Mouse (Mus musculus): ENCODE measurements around the gene Ewsr1. TPM values are rescaled to one million over a fixed set of nuclear protein-coding genes. Genes with fewer than 3 reads are reported as not detected.
A peak's percentile ranks its signal among the peaks of the same experiment; 100 is the strongest.
"Not testable (repeated sequence)": the region's sequence is repeated elsewhere in the genome, so short reads cannot be mapped to it uniquely, and the experiment has no call there.

The Ewsr1 gene
- total RNA-seq, 2 experiments from 2014 or later, result 333 to 394 TPM

DNA sequence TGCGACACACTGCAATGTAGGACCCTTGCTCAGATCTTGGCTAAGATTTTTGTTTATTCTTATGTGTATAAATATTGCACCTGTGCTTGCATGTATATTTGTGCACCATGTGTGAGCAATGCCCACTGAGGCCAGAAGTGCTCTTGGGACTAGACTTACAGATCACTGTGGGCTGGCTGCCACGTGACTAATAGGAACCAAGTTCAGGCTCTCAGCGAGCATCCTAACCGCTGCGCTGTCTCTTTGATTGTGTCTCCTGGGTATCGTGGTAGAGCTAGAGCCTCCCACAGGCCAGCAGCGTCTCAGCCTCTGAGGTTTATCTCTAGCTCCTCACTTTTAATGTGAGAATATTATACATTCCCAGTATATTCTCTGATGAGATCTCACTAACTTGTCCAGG is 14.6 kb upstream of the Ewsr1 start:
- no peak for DNase-seq (ENCODE audit: low spot score in 2 of 2)
- Histone ChIP-seq H3K27ac (no peak overlapping the region), H3K4me3 (no peak overlapping the region)
- TF ChIP-seq CTCF (conservative IDR thresholded peaks at IDR 0.05), result no peak

DNA sequence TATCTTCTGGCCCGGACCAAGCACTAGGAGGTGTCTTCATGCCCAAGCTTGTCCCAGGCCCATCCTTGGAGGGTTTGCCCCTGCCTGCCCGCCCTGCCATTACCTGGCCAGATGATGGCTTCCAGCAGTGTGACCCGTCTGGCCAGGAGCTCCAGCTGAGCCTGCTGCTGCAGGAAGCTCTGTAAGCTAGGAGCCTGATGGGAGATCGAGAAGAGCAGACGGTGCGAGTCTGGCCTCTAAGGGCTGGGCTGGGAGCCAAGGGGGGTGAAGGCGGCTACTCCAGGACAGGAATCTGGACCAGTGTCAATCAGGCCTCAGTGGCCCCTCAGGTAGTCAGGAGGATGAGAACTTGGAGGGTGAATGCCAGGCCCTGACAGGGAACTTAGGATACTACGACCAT is 10.4 kb upstream of the Ewsr1 start:
- no peak for TF ChIP-seq CTCF (conservative IDR thresholded peaks at IDR 0.05)
- Histone ChIP-seq H3K4me3 (no peak overlapping the region), H3K27ac (no peak overlapping the region)
- no peak for DNase-seq (ENCODE audit: low spot score in 2 of 2)

DNA sequence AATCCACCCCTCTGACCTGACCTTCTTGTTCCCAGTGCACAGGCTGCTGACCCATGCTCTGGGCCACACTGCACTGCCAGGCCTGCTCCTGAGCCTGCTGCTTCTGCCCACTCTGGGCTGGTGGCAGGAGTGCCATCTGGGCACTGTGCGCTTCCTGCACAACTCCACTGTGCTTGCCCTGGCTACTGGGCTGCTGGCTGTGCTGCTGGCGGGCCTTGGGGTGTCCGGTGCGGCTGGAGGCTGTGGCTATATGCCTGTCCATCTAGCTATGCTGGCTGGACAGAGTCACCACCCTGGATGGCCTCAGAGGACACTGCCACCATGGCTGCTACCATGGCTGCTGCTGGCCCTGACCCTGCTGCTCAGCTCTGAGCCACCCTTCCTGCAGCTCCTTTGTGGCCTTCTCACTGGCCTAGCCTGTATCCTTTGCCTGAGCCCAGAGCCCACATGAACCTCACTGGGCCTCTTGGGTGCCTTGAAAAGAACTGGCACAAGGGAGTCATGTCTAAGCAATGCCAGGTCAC is 5.0 kb upstream of the Ewsr1 start:
- no peak overlapping the region for H3K27ac ChIP-seq
- no peak overlapping the region for H3K4me3 ChIP-seq
- DNase-seq (ENCODE audit: low spot score in 2 of 2), result no peak
- no peak for TF ChIP-seq CTCF (conservative IDR thresholded peaks at IDR 0.05)

DNA sequence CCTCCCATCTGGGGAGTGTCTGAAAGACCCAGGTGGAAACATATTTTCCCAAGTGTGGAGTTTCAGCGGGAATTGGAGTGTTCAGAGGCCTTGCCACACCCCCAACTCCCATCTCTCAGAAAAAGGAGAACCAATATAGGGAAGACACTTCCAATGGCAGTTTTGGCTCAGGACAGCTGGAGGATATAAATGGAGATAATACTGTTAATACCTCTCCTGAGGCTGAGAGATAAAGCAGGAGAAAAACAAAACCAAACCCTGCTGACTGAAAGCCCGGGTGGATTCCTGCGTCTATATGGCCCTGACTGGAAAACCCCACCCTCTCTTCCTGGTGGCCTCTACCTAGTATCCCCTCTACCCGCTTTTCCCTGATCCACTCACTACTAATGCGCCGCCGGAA is 3.3 kb upstream of the Ewsr1 start:
- no peak overlapping the region for H3K4me3 ChIP-seq
- H3K27ac ChIP-seq, result no peak overlapping the region
- no peak for DNase-seq (ENCODE audit: low spot score in 2 of 2)
- TF ChIP-seq CTCF (conservative IDR thresholded peaks at IDR 0.05), result no peak

DNA sequence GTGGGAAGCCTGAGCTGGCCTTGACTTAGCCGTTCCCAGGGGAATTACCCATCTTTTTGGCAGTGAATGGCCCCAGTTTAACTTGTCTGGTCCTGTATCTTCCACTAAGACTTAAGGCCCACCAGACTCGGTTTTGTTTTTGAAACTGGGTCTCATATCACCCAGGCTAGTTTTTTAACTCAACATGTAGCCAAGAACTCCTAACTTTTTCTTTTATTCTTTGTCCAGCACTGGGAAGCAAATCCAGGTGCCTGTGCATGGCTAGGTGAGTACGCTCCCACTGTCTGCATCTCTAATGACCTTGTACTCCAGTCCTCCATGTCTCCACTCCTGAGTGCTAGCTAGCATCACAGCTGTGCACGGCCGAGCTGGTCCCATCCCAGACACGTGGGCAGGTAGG is 2.6 kb upstream of the Ewsr1 start:
- Histone ChIP-seq H3K4me3 (no peak overlapping the region), H3K27ac (no peak overlapping the region)
- DNase-seq (ENCODE audit: low spot score in 2 of 2), result no peak
- TF ChIP-seq CTCF (conservative IDR thresholded peaks at IDR 0.05), result no peak

DNA sequence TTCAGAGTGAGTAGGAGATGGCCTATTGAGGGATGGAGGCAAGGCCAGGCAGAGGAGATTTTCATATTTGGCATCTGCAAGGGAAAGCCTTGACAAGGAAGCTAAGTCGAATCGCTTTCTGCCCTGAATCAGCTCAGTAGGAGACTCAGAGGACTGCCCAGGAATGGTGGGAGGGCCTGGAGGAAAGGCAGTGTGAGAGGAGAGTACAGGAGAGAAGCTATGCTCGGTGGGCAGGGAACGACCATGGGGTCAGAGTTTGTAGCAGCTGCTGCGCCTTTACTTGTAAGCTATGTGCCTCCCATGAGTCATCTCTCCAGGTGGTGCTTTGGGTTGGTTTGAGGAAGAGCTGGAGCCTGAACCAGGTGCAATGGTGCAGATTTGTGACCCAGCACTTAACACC is 1.7 kb upstream of the Ewsr1 start:
- H3K27ac ChIP-seq, result peak overlapping the region; percentile 32; the same call in 1 of the 2 replicates
- H3K4me3 ChIP-seq, result no peak overlapping the region; the same call in 1 of the 2 replicates
- no peak for TF ChIP-seq CTCF (conservative IDR thresholded peaks at IDR 0.05)
- DNase-seq (ENCODE audit: low spot score in 2 of 2), result no peak

DNA sequence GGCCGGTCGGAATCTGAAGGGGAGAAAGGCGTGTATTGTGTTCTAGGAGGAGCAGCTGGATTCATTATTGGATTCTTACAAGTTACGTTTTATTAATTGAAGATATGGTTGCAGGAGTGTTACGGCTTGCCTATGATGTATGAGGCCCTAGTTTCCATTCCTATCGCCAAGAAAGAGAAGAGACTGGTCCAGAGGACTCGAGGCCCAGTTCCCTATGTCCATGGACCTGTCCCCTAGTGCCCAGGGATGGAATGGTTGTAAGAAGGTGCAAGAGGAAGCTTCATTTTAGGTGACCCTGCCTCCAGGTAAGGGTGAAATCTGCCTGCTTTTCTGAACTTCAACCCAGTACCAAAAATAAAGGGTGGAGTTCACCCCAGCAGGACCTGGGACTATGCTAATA is 1.2 kb upstream of the Ewsr1 start:
- no peak for DNase-seq (ENCODE audit: low spot score in 2 of 2)
- peak overlapping the region; percentile 100 for H3K27ac ChIP-seq
- peak overlapping the region; percentile 94 for H3K4me3 ChIP-seq
- peak; percentile 36 for TF ChIP-seq CTCF (conservative IDR thresholded peaks at IDR 0.05)

DNA sequence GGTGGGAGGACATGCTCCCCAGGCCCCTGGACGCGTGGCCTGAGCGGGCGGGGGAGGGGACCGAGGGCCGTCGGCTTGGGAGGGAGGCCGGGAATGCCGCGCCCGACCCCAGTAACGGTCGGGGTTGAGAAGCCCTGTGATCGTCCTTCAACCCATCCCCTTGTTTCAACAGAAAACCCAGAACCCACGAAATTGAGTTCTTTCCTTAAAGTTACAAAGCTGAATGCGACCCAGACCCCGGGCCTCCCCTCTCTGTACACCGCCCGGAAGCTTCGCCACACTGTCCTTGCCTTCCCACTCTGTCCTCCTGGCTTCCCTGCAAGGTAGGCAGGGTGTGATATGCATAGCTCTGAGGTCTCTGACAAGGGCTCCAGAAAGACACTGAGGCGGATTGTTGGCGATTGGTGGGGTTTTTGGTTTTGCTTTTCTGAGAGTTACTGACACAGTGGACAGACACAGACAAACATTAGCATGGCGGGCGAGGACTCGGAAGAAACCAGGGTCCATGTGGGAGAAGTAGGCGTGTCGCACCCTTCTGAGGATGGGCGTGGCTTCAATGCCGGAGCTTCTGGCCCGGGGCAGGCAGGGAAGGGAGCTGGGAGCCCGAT is 614 bp upstream of the Ewsr1 start:
- Histone ChIP-seq H3K4me3 (peak overlapping the region; percentile 94), H3K27ac (peak overlapping the region; percentile 100)
- DNase-seq (ENCODE audit: low spot score in 2 of 2), result peak; percentile 72 to 79
- no peak for TF ChIP-seq CTCF (conservative IDR thresholded peaks at IDR 0.05)

DNA sequence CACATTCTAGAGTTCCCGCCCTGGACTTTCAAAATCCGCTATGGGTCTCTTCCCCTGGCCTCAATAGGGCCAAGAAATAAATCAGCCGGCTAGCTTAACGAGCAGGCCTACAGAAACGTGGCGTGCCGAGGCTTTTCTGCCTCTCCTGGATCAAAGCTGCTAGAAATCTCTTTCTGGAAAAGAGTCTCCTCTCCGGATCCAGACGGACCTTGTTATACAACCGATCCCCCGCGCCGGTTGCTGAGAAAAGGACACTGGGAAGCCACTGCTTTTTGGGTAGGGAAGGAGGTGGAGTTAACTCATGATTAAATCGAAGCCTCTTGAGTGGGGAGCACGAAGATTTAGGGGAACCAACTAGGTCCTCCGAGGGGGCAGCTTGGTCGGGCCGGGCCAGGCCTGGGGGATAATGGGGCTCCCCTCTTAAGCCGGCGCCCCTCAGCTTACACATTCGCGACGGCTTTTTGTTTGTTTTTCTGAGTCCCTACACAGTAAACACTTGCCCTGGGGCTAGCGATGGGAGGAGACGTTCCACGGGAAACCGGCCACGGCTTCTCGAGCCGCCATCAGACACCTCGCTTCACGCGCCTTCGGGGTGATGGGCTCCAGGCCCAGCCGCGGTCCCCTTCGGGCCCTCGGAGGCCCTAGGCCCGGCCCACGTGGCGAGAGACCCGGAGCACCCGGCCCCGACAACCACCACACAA is 881 bp downstream of the Ewsr1 start:
- peak overlapping the region; percentile 100 for H3K27ac ChIP-seq
- no peak for TF ChIP-seq CTCF (conservative IDR thresholded peaks at IDR 0.05)
- DNase-seq (ENCODE audit: low spot score in 2 of 2), result peak; percentile 66 to 69

DNA sequence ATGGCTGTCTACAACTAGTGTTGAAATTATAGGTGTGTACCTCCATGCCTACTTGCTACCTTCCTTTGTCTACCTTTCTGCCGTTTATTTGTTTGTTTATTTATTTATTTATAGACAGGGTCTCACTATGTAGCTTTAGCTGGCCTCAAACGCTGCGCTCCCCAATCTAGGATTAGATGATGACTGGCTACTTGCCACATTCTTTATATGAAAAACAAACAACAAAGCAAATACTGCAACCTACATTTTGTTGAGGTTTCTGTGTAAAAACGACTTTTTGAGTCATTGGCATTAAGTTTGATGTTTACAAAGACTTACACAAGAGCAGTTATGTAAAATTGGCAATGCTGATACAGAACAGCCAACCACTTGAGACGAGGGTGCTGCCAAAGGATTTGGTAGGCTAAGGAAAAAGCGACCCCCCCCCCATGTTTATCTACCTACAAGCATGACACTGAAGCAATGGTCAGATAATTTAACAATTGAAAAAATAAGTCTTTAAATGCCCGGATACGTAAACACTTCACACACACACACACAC is 2.5 kb downstream of the Ewsr1 start:
- no peak for DNase-seq (ENCODE audit: low spot score in 2 of 2)
- TF ChIP-seq CTCF (conservative IDR thresholded peaks at IDR 0.05), result no peak
- H3K4me3 ChIP-seq, result peak overlapping the region; percentile 39
- peak overlapping the region; percentile 62; the same call in 1 of the 2 replicates for H3K27ac ChIP-seq

More for the DNA sequence above, 881 bp downstream of the Ewsr1 start:
- peak overlapping the region; percentile 94 for H3K4me3 ChIP-seq

DNA sequence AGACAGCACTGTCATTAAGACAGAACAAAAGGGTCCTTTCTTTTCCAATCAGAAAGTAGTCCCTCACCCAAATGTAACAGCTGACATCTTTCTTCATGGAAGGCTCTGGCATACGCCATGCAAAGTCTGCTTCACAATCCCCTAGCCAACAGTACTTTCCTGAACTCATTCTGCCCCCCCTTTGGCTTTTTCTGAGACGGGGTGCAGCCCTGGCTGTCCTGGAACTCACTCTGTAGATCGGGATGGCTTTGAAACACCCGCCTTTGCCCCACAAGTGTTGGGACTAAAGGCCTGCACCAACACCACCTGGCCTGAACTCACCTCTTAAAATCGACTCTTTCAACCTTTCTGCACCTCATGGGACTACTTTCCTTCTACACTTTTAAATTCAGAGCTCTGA is 3.2 kb downstream of the Ewsr1 start:
- Histone ChIP-seq H3K27ac (peak overlapping the region; percentile 62; the same call in 1 of the 2 replicates), H3K4me3 (peak overlapping the region; percentile 39)
- TF ChIP-seq CTCF (conservative IDR thresholded peaks at IDR 0.05), result no peak
- DNase-seq (ENCODE audit: low spot score in 2 of 2), result no peak

DNA sequence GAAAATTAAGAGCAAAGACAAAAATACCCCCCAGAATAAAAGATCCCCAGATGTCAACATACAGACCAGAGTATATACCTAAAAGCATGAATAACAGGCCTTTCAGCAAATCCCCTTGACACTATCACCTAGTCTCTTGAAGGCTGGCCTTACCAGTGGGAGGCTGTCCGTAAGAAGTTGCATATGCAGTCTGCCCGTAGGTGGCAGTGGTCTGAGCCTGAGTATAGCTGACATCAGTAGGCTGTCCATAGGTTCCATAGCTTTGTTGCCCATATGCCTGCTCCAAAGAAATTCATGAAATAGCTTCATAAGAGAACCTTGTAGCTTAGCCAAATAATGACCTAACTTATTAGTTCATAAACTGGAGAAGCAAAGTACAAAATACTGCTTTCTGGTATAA is 7.4 kb downstream of the Ewsr1 start:
- TF ChIP-seq CTCF (conservative IDR thresholded peaks at IDR 0.05), result peak; percentile 56
- no peak overlapping the region for H3K4me3 ChIP-seq
- H3K27ac ChIP-seq, result no peak overlapping the region
- no peak for DNase-seq (ENCODE audit: low spot score in 2 of 2)

DNA sequence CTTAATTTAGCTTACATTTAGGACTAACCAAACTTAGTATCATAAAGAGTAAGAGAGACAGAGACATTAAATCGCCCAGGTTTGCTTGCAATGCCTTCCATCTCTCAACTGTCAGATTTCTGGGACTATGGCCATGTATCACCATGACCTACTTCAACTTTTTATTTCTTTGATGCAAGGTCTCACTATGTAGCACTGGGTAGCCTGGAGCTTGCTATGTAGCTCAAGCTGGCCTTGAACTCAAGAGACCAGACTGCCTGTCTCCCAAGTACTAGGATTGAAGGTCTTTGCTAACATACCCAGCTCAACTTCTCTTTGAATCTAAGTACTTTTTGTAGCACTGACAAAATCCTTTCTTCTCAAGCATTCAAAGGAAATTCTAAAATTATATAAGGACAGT is 9.9 kb downstream of the Ewsr1 start:
- Histone ChIP-seq H3K27ac (no peak overlapping the region), H3K4me3 (no peak overlapping the region)
- DNase-seq (ENCODE audit: low spot score in 2 of 2), result no peak
- TF ChIP-seq CTCF (conservative IDR thresholded peaks at IDR 0.05), result no peak

DNA sequence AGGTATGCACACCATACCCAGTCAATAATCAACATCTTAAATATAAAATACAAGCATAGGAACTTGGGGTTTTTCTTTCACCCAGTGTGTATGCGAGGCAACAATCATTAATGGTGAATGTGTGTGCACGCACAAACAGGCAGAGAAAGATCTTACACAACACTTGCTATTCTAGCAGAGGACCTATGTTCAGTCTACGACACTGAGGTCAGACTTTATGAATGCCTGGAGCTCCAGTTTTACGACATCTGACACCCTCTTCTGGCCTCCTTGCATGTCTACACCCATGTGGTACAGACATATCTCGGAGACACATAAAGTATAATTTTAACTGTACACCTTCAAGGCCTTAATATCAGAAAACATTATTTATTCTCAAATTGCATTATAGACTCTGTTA is 22.2 kb downstream of the Ewsr1 start:
- H3K27ac ChIP-seq; DNase-seq (ENCODE audit: low spot score in 2 of 2); H3K4me3 ChIP-seq: not testable (repeated sequence)
